Mouse (Mus musculus): Measurements from ENCODE around the gene Nipsnap3a.

- TF ChIP-seq CTCF (IDR thresholded peaks at IDR 0.05; ENCODE audit: low read depth, low read length) (no peak), POLR2A (IDR thresholded peaks at IDR 0.05; ENCODE audit: extremely low read depth, insufficient read depth, low read length) (no peak)
Measured at GRCm38 (mm10) chr4:53009871-53010270, 20.8 kb downstream of the Nipsnap3a start.

Data from liver, adult 2 months (tissue).